13 mouse cellular contexts compared by ENCODE assay signal in the genomic region with DNA sequence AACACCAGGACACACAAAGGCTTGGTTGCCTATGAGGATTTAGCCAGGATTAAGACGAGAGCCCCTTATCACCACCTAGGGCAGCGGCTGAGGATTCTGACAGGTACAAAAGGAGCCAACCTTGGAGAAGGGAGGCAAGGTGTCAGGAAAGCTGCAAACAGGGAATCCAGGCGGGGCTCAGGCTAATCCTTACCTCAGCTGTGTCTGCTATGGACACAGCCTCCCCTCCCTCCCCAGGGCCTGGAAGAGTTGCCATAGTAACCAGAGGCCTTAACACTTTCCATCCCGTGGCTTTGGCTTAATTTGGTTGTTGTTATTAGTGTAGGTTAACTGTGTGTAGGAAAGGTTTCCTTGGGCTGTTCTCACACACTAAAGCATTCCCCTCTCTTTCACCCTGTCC.
DNase-seq lines count a peak whose midpoint lies in the region; ATAC-seq lines count a peak whose summit lies in the region.
"Had no signal": no experiment of that assay in that cellular context is flagged by ENCODE, and none has a peak within 500 bp of the region (broad histone marks: within the 10 kb centered on the region; RNA-seq: fewer than 3 reads in every experiment).

No protein-coding gene starts in this region.

- no peak overlapping the region; the same call in 1 of the 2 replicates for H3K9ac ChIP-seq in neural tube, embryonic 11.5 days (ENCODE audit: low read length)
- no peak overlapping the region for H3K9ac ChIP-seq in midbrain, embryonic 11.5 days (ENCODE audit: low read length)
- H3K9ac ChIP-seq in heart, embryonic 11.5 days (ENCODE audit: low read depth, low read length): no peak overlapping the region

- peak; percentile 41 for DNase-seq in neural tube, embryonic 11.5 days (ENCODE audit: low spot score)
- DNase-seq in neural tube, embryonic 10.5 days (ENCODE audit: extremely low spot score, low spot score): no peak
- DNase-seq in forelimb bud, embryonic 11.5 days (ENCODE audit: low read depth, low spot score): peak; percentile 28
- peak; percentile 89 for DNase-seq in midbrain, embryonic 11.5 days (ENCODE audit: low spot score, missing footprints)
- peak; percentile 46 for DNase-seq in retina, postnatal 1 day
- DNase-seq in kidney, postnatal 14 days: no peak
- no peak for DNase-seq in left cerebral cortex, postnatal 36 days (ENCODE audit: low spot score in 2 of 2)
- DNase-seq: heart, adult 11 months; kidney, adult 9 months; right cerebral cortex, postnatal 4 days; thymus, postnatal 4 days had no signal

- H3K27ac ChIP-seq in neural tube, embryonic 11.5 days (ENCODE audit: low read depth, low read length): peak overlapping the region; percentile 34; the same call in 1 of the 2 replicates
- peak overlapping the region; percentile 57 for H3K27ac ChIP-seq in midbrain, embryonic 11.5 days (ENCODE audit: low read depth, low read length)
- H3K27ac ChIP-seq in heart, embryonic 11.5 days (ENCODE audit: low read depth, low read length): no peak overlapping the region

- no peaks in the 10 kb centered on the region for H3K27me3 ChIP-seq in neural tube, embryonic 11.5 days (ENCODE audit: control insufficient read depth, insufficient read depth, low read length)
- no peaks in the 10 kb centered on the region for H3K27me3 ChIP-seq in midbrain, embryonic 11.5 days (ENCODE audit: control insufficient read depth, insufficient read depth, low read length)
- H3K27me3 ChIP-seq in heart, embryonic 11.5 days (ENCODE audit: control insufficient read depth, insufficient read depth, low read length): no peaks in the 10 kb centered on the region

- H3K9me3 ChIP-seq in neural tube, embryonic 11.5 days (ENCODE audit: control insufficient read depth, low read length): no peaks in the 10 kb centered on the region
- H3K9me3 ChIP-seq in midbrain, embryonic 11.5 days (ENCODE audit: control insufficient read depth, low read length): no peaks in the 10 kb centered on the region
- no peaks in the 10 kb centered on the region for H3K9me3 ChIP-seq in heart, embryonic 11.5 days (replicated peaks; ENCODE audit: control insufficient read depth, low read length)

- 26% methylated on average over 4 of the region's 4 CpGs for whole genome bisulfite sequencing in neural tube, embryonic 11.5 days
- WGBS in midbrain, embryonic 11.5 days: 4% methylated on average over 4 of the region's 4 CpGs
- WGBS in heart, embryonic 11.5 days (ENCODE audit: insufficient replicate concordance): 5% methylated on average over 4 of the region's 4 CpGs

- no peaks in the 10 kb centered on the region; the same call in 1 of the 2 replicates for H3K36me3 ChIP-seq in neural tube, embryonic 11.5 days (ENCODE audit: control insufficient read depth, insufficient read depth, low read length)
- peaks cover 45% of the 10 kb centered on the region for H3K36me3 ChIP-seq in midbrain, embryonic 11.5 days (ENCODE audit: control insufficient read depth, insufficient read depth, low read length)
- no peaks in the 10 kb centered on the region for H3K36me3 ChIP-seq in heart, embryonic 11.5 days (ENCODE audit: control insufficient read depth, insufficient read depth, low read length)

- intact Hi-C loops in left cerebral cortex, postnatal 36 days (cut with DNase I): no loop called here

- peak; percentile 60; the same call in 1 of the 2 replicates for ATAC-seq in neural tube, embryonic 11.5 days (ENCODE audit: insufficient read depth, low FRiP score, low TSS enrichment)
- peak; percentile 76; the same call in 1 of the 2 replicates for ATAC-seq in midbrain, embryonic 11.5 days (ENCODE audit: low FRiP score)
- ATAC-seq in heart, embryonic 11.5 days (replicated peaks; ENCODE audit: insufficient number of reproducible peaks, low FRiP score, low TSS enrichment): no peak
- ATAC-seq: lung, postnatal 0 days had no signal

- H3K4me2 ChIP-seq in neural tube, embryonic 11.5 days (ENCODE audit: low read depth): no peak overlapping the region
- H3K4me2 ChIP-seq in midbrain, embryonic 11.5 days: no peak overlapping the region
- H3K4me2 ChIP-seq in heart, embryonic 11.5 days: no peak overlapping the region

- no peak overlapping the region for H3K4me3 ChIP-seq in neural tube, embryonic 11.5 days (ENCODE audit: low read depth, low read length)
- H3K4me3 ChIP-seq in midbrain, embryonic 11.5 days (ENCODE audit: low read depth, low read length): no peak overlapping the region
- no peak overlapping the region for H3K4me3 ChIP-seq in heart, embryonic 11.5 days (ENCODE audit: low read depth, low read length)

- H3K4me1 ChIP-seq in neural tube, embryonic 11.5 days (ENCODE audit: control insufficient read depth, insufficient read depth, low read length): peaks cover 5% of the 10 kb centered on the region; the same call in 1 of the 2 replicates
- peaks cover 35% of the 10 kb centered on the region for H3K4me1 ChIP-seq in midbrain, embryonic 11.5 days (ENCODE audit: control insufficient read depth, insufficient read depth, low read length)
- H3K4me1 ChIP-seq in heart, embryonic 11.5 days (ENCODE audit: control insufficient read depth, insufficient read depth, low read length): no peaks in the 10 kb centered on the region

Comparison
In these comparisons a context has a peak if more than half of its experiments do, and no peak if none do; other contexts are left out.
1. DNase-seq: peak in neural tube, embryonic 11.5 days (single experiment), forelimb bud, embryonic 11.5 days (single experiment), midbrain, embryonic 11.5 days (single experiment) and retina, postnatal 1 day (single experiment); none in neural tube, embryonic 10.5 days (single experiment), kidney, postnatal 14 days (single experiment) and left cerebral cortex, postnatal 36 days (0 of 2).